ENCODE assay signal across 8 mouse cellular contexts in genomic region chr7:83794705-83795104, GRCm38 (mm10). TPM values are rescaled to one million over a fixed set of nuclear protein-coding genes. Genes with fewer than 3 reads are reported as not detected.
DNase-seq lines count a peak whose midpoint lies in the region; ATAC-seq lines count a peak whose summit lies in the region.

Gene Cfap161, minus strand, starts transcription at chr7:83794880.

- DNase-seq in heart, postnatal 25 days (ENCODE audit: low spot score), result no peak
- peak; percentile 95 for DNase-seq in R1 (ENCODE audit: low read depth, low spot score)
- peak; percentile 90 for DNase-seq in forebrain, embryonic 14.5 days (ENCODE audit: low spot score)
- DNase-seq in limb, embryonic 11.5 days (ENCODE audit: low spot score), result peak; percentile 95
- no peak for DNase-seq in urinary bladder, postnatal 25 days (ENCODE audit: low spot score)
- no peak for DNase-seq in gastrocnemius, adult 8-10 months (ENCODE audit: low spot score in 2 of 2)

- no peaks in the 10 kb centered on the region for H3K36me3 ChIP-seq in heart, embryonic 13.5 days
- no peaks in the 10 kb centered on the region for H3K36me3 ChIP-seq in forebrain, embryonic 14.5 days (ENCODE audit: control insufficient read depth, insufficient read depth, low read length)
- H3K36me3 ChIP-seq in limb, embryonic 11.5 days (ENCODE audit: control insufficient read depth, insufficient read depth, low read length), result no peaks in the 10 kb centered on the region
- no peaks in the 10 kb centered on the region for H3K36me3 ChIP-seq in midbrain, embryonic 13.5 days

- peak; percentile 66; the same call in 1 of the 2 replicates for ATAC-seq in heart, embryonic 13.5 days (ENCODE audit: extremely low read depth, insufficient number of reproducible peaks, low FRiP score, low TSS enrichment)
- peak; percentile 93 for ATAC-seq in forebrain, embryonic 14.5 days
- ATAC-seq in limb, embryonic 11.5 days (ENCODE audit: insufficient number of reproducible peaks, low FRiP score, low TSS enrichment, low read depth), result peak; percentile 93
- peak; percentile 98 for ATAC-seq in midbrain, embryonic 13.5 days

- WGBS in heart, embryonic 13.5 days, result 8% methylated on average over 14 of the region's 14 CpGs
- 4% methylated on average over 14 of the region's 14 CpGs for WGBS in forebrain, embryonic 14.5 days
- 4% methylated on average over 14 of the region's 14 CpGs for WGBS in limb, embryonic 11.5 days
- WGBS in midbrain, embryonic 13.5 days, result 6% methylated on average over 14 of the region's 14 CpGs

- intact Hi-C loops in heart, postnatal 25 days (cut with DNase I), result no loop called here

- no peak within 1 kb of the TSS for H3K4me3 ChIP-seq in heart, embryonic 13.5 days
- H3K4me3 ChIP-seq in forebrain, embryonic 14.5 days (ENCODE audit: low read depth, low read length), result no peak within 1 kb of the TSS
- no peak within 1 kb of the TSS for H3K4me3 ChIP-seq in limb, embryonic 11.5 days (ENCODE audit: low read depth, low read length)
- no peak within 1 kb of the TSS for H3K4me3 ChIP-seq in midbrain, embryonic 13.5 days (replicated peaks)

- peak within 1 kb of the TSS; percentile 56 for H3K4me2 ChIP-seq in heart, embryonic 13.5 days
- H3K4me2 ChIP-seq in forebrain, embryonic 14.5 days (ENCODE audit: low read length), result peak within 1 kb of the TSS; percentile 29; the same call in 1 of the 2 replicates
- H3K4me2 ChIP-seq in limb, embryonic 11.5 days (ENCODE audit: low read depth, severe bottlenecking), result peak within 1 kb of the TSS; percentile 24; the same call in 1 of the 2 replicates
- H3K4me2 ChIP-seq in midbrain, embryonic 13.5 days (replicated peaks), result peak within 1 kb of the TSS; percentile 48

- H3K27me3 ChIP-seq in heart, embryonic 13.5 days (replicated peaks), result no peaks in the 10 kb centered on the region
- H3K27me3 ChIP-seq in forebrain, embryonic 14.5 days (replicated peaks; ENCODE audit: control insufficient read depth, insufficient read depth, low read length), result no peaks in the 10 kb centered on the region
- no peaks in the 10 kb centered on the region for H3K27me3 ChIP-seq in limb, embryonic 11.5 days (ENCODE audit: control insufficient read depth, insufficient read depth, low read length)
- H3K27me3 ChIP-seq in midbrain, embryonic 13.5 days, result no peaks in the 10 kb centered on the region

- H3K9ac ChIP-seq in heart, embryonic 13.5 days, result 0 out of 2 replicates have a peak within 1 kb of the TSS, but pooled peaks have one; percentile 28
- no peak within 1 kb of the TSS for H3K9ac ChIP-seq in forebrain, embryonic 14.5 days (ENCODE audit: low read length)
- H3K9ac ChIP-seq in limb, embryonic 11.5 days (ENCODE audit: low read length), result no peak within 1 kb of the TSS
- peak within 1 kb of the TSS; percentile 41; the same call in 1 of the 2 replicates for H3K9ac ChIP-seq in midbrain, embryonic 13.5 days (replicated peaks)

- H3K27ac ChIP-seq in heart, embryonic 13.5 days (replicated peaks), result no peak within 1 kb of the TSS
- H3K27ac ChIP-seq in forebrain, embryonic 14.5 days (ENCODE audit: low read depth, low read length), result no peak within 1 kb of the TSS
- H3K27ac ChIP-seq in limb, embryonic 11.5 days (replicated peaks; ENCODE audit: low read depth, low read length), result no peak within 1 kb of the TSS
- no peak within 1 kb of the TSS for H3K27ac ChIP-seq in midbrain, embryonic 13.5 days

- H3K4me1 ChIP-seq in heart, embryonic 13.5 days, result peaks cover 22% of the 10 kb centered on the region
- H3K4me1 ChIP-seq in forebrain, embryonic 14.5 days (ENCODE audit: control insufficient read depth, insufficient read depth, low read length), result no peaks in the 10 kb centered on the region; the same call in 1 of the 2 replicates
- H3K4me1 ChIP-seq in limb, embryonic 11.5 days (ENCODE audit: control insufficient read depth, insufficient read depth, low read length), result peaks cover 4% of the 10 kb centered on the region; the same call in 1 of the 2 replicates
- peaks cover 13% of the 10 kb centered on the region for H3K4me1 ChIP-seq in midbrain, embryonic 13.5 days (replicated peaks)

- H3K9me3 ChIP-seq in heart, embryonic 13.5 days, result no peaks in the 10 kb centered on the region
- no peaks in the 10 kb centered on the region for H3K9me3 ChIP-seq in forebrain, embryonic 14.5 days (replicated peaks; ENCODE audit: control insufficient read depth, low read length)
- H3K9me3 ChIP-seq in limb, embryonic 11.5 days (ENCODE audit: control insufficient read depth, low read length), result no peaks in the 10 kb centered on the region
- H3K9me3 ChIP-seq in midbrain, embryonic 13.5 days, result no peaks in the 10 kb centered on the region

RNA-seq across cellular contexts. Expression of gene Cfap161, which starts in this region (rescaled TPM):
- polyA plus RNA-seq in heart, embryonic 13.5 days (2015; fragmentation: Nextera tagmentation; extraction: Ambion mirVana), result 4.0 and 4.4 TPM in 2 replicates
- total RNA-seq in heart, postnatal 25 days (2021), result not detected
- polyA plus RNA-seq in forebrain, embryonic 14.5 days (2014; fragmentation: Nextera tagmentation; extraction: Ambion mirVana), result 0.98 and 1.5 TPM in 2 replicates
- 0.19 and 0.35 TPM in 2 replicates for polyA plus RNA-seq in limb, embryonic 11.5 days (2014; fragmentation: Nextera tagmentation; extraction: Ambion mirVana)
- polyA plus RNA-seq in midbrain, embryonic 13.5 days (2015; fragmentation: Nextera tagmentation; extraction: Ambion mirVana), result 0.26 and 0.89 TPM in 2 replicates
- total RNA-seq in gastrocnemius, adult 8-10 months (2022), result not detected

Comparison
In these comparisons a context has a peak if more than half of its experiments do, and no peak if none do; other contexts are left out.
1. Peak in DNase-seq, ATAC-seq and H3K4me2 ChIP-seq in limb, embryonic 11.5 days; RNA of the gene not detected or under 1 TPM.
2. Peak in ATAC-seq, H3K9ac ChIP-seq and H3K4me2 ChIP-seq in midbrain, embryonic 13.5 days; RNA of the gene not detected or under 1 TPM.
3. DNase-seq: peak in R1 (single experiment) and forebrain, embryonic 14.5 days (single experiment); none in heart, postnatal 25 days (single experiment), urinary bladder, postnatal 25 days (single experiment) and gastrocnemius, adult 8-10 months (0 of 2).
4. Peak in every context shown above with its lines, with median percentiles within 50 percentile points of each other: ATAC-seq and H3K4me2 ChIP-seq.